Mouse (Mus musculus) bone marrow, adult 2 months (tissue): ENCODE results near the gene Ermp1.

Source experiments
- CTCF ChIP-seq: fragments of 200-500 bp; IDR thresholded peaks from 2 replicates; pipeline ENCODE4 v1.5.1; 2011; ENCODE audit warnings: low read length, control low read depth; ENCODE audit not compliant: control insufficient read depth, insufficient read depth
- POLR2A ChIP-seq: fragments of 200-500 bp; IDR thresholded peaks from 2 replicates; pipeline ENCODE4 v1.6.1; 2011; ENCODE audit warnings: low read depth, mild to moderate bottlenecking, control low read depth, low read length, borderline replicate concordance; ENCODE audit not compliant: control insufficient read depth

GRCm38 (mm10) chr19:29661974-29662580 is 13.9 kb upstream of the Ermp1 start:
- TF ChIP-seq POLR2A (no peak), CTCF (no peak)
